10 mouse cellular contexts compared by ENCODE assay signal in the genomic region with DNA sequence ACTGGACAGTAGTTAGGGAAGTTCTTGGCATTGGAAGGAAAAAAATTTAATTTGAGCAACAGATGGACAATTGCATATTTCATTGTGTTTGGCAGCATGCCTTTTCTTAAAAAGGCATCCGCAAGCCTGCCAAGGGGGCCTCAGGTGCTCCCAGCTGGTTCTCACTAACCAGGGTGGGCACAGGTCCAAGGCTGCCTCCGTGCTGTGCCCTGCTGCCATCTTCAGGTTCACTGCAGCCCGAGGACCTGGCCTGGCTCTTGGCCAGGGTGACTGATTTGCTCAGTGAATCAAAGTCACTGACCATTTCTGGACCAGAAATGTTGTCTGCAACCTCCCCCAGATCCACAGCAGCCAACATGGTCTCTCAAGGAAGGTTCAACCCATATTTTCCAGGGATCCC.
DNase-seq lines count a peak whose midpoint lies in the region; ATAC-seq lines count a peak whose summit lies in the region.
"Had no signal": no experiment of that assay in that cellular context is flagged by ENCODE, and none has a peak within 500 bp of the region (broad histone marks: within the 10 kb centered on the region; RNA-seq: fewer than 3 reads in every experiment).

No protein-coding gene starts in this region.

- no peak overlapping the region for H3K27ac ChIP-seq in midbrain, embryonic 14.5 days (replicated peaks; ENCODE audit: low read depth, low read length)
- H3K27ac ChIP-seq in midbrain, embryonic 11.5 days (ENCODE audit: low read depth, low read length), result no peak overlapping the region
- H3K27ac ChIP-seq: forebrain, embryonic 10.5 days; midbrain, embryonic 12.5 days had no signal

- DNase-seq in heart, postnatal 10 days, result peak; percentile 30 to 49
- DNase-seq in heart, postnatal 25 days (ENCODE audit: low spot score), result no peak
- peak; percentile 62 for DNase-seq in midbrain, embryonic 14.5 days
- no peak for DNase-seq in midbrain, embryonic 11.5 days (ENCODE audit: low spot score, missing footprints)
- peak; percentile 76 to 91 for DNase-seq in cerebellum, postnatal 25 days
- peak; percentile 7 to 43 for DNase-seq in lung, postnatal 4 days
- DNase-seq in thymus, postnatal 36 days, result no peak
- no peak for DNase-seq in liver

- no peaks in the 10 kb centered on the region for H3K36me3 ChIP-seq in midbrain, embryonic 14.5 days (ENCODE audit: control insufficient read depth, insufficient read depth, low read length)
- no peaks in the 10 kb centered on the region for H3K36me3 ChIP-seq in midbrain, embryonic 11.5 days (ENCODE audit: control insufficient read depth, insufficient read depth, low read length)
- H3K36me3 ChIP-seq: forebrain, embryonic 10.5 days; midbrain, embryonic 12.5 days had no signal

- H3K27me3 ChIP-seq in midbrain, embryonic 14.5 days (ENCODE audit: control insufficient read depth, insufficient read depth, low read length), result no peaks in the 10 kb centered on the region
- H3K27me3 ChIP-seq in midbrain, embryonic 11.5 days (ENCODE audit: control insufficient read depth, insufficient read depth, low read length), result no peaks in the 10 kb centered on the region
- H3K27me3 ChIP-seq: midbrain, embryonic 12.5 days had no signal

- no peak overlapping the region for H3K4me3 ChIP-seq in midbrain, embryonic 14.5 days (replicated peaks; ENCODE audit: low read depth, low read length)
- no peak overlapping the region for H3K4me3 ChIP-seq in midbrain, embryonic 11.5 days (ENCODE audit: low read depth, low read length)
- H3K4me3 ChIP-seq: forebrain, embryonic 10.5 days; midbrain, embryonic 12.5 days had no signal

- H3K9me3 ChIP-seq in midbrain, embryonic 14.5 days (ENCODE audit: control insufficient read depth, low read length), result no peaks in the 10 kb centered on the region
- H3K9me3 ChIP-seq in midbrain, embryonic 11.5 days (ENCODE audit: control insufficient read depth, low read length), result no peaks in the 10 kb centered on the region
- H3K9me3 ChIP-seq: forebrain, embryonic 10.5 days; midbrain, embryonic 12.5 days had no signal

- no peak overlapping the region for H3K9ac ChIP-seq in midbrain, embryonic 14.5 days (replicated peaks; ENCODE audit: low read length)
- no peak overlapping the region for H3K9ac ChIP-seq in midbrain, embryonic 11.5 days (ENCODE audit: low read length)
- H3K9ac ChIP-seq: midbrain, embryonic 12.5 days had no signal

- no peaks in the 10 kb centered on the region for H3K4me1 ChIP-seq in midbrain, embryonic 14.5 days (ENCODE audit: control insufficient read depth, insufficient read depth, low read length)
- no peaks in the 10 kb centered on the region for H3K4me1 ChIP-seq in midbrain, embryonic 11.5 days (ENCODE audit: control insufficient read depth, insufficient read depth, low read length)
- H3K4me1 ChIP-seq: midbrain, embryonic 12.5 days had no signal

- 69% methylated on average over 3 of the region's 3 CpGs for WGBS in midbrain, embryonic 14.5 days
- 93% methylated on average over 3 of the region's 3 CpGs for WGBS in midbrain, embryonic 11.5 days

- ATAC-seq in midbrain, embryonic 14.5 days (ENCODE audit: low FRiP score, low TSS enrichment), result no peak
- ATAC-seq in midbrain, embryonic 11.5 days (ENCODE audit: low FRiP score), result no peak

- no peak overlapping the region for H3K4me2 ChIP-seq in midbrain, embryonic 14.5 days (ENCODE audit: low read length)
- H3K4me2 ChIP-seq in midbrain, embryonic 11.5 days, result no peak overlapping the region
- H3K4me2 ChIP-seq: midbrain, embryonic 12.5 days had no signal

- intact Hi-C loops in heart, postnatal 10 days (cut with DNase I), result no loop called here
- intact Hi-C loops in heart, postnatal 25 days (cut with DNase I), result no loop called here

Comparison
In these comparisons a context has a peak if more than half of its experiments do, and no peak if none do; other contexts are left out.
1. DNase-seq: peak in heart, postnatal 10 days (2 of 2), midbrain, embryonic 14.5 days (single experiment), cerebellum, postnatal 25 days (2 of 2) and lung, postnatal 4 days (2 of 2); none in heart, postnatal 25 days (single experiment), midbrain, embryonic 11.5 days (single experiment), thymus, postnatal 36 days (0 of 2) and liver (single experiment).